Mouse (Mus musculus) liver, adult 2 months (tissue): Measurements from ENCODE around the gene Gm11011. TPM values are rescaled to one million over a fixed set of nuclear protein-coding genes. Genes with fewer than 3 reads are reported as not detected.
"Not testable (repeated sequence)": the region's sequence is repeated elsewhere in the genome, so short reads cannot be mapped to it uniquely, and the experiment has no call there.

Source experiments
- DNase-seq: peaks from one replicate; pipeline ENCODE4 v3.0.0-alpha.2; 2011; ENCODE audit warnings: low read depth, low spot score; ENCODE audit errors: extremely low read depth
- H3K27ac ChIP-seq: fragments of 200-500 bp; replicated peaks from 2 replicates; pipeline ENCODE4 v1.5.1; 2012; ENCODE audit warnings: low read depth, mild to moderate bottlenecking, control low read depth, inconsistent platforms, low read length; ENCODE audit not compliant: insufficient read depth
- H3K27me3 ChIP-seq: fragments of 200-500 bp; 2 replicates; pipeline ENCODE4 v1.6.1; 2012; ENCODE audit warnings: mild to moderate bottlenecking, moderate library complexity, low read length, inconsistent platforms; ENCODE audit not compliant: control insufficient read depth, insufficient read depth
- H3K36me3 ChIP-seq: fragments of 200-500 bp; 2 replicates; pipeline ENCODE4 v1.6.1; 2012; ENCODE audit warnings: low read length, inconsistent platforms; ENCODE audit not compliant: control insufficient read depth, insufficient read depth
- H3K4me1 ChIP-seq: fragments of 200-500 bp; 2 replicates; pipeline ENCODE4 v1.6.1; 2011; ENCODE audit warnings: low read length; ENCODE audit not compliant: control insufficient read depth, insufficient read depth
- H3K4me3 ChIP-seq: fragments of 200-500 bp; 2 replicates; pipeline ENCODE4 v1.5.1; 2011; ENCODE audit warnings: low read depth, mild to moderate bottlenecking, control low read depth, low read length, moderate library complexity; ENCODE audit not compliant: insufficient read depth
- H3K79me2 ChIP-seq: fragments of 200-500 bp; 2 replicates; pipeline ENCODE4 v1.6.1; 2012; ENCODE audit warnings: inconsistent platforms, mild to moderate bottlenecking, low read length, moderate library complexity; ENCODE audit not compliant: control insufficient read depth, insufficient read depth
- H3K9ac ChIP-seq: fragments of 200-500 bp; 2 replicates; pipeline ENCODE4 v1.6.1; 2012; ENCODE audit warnings: low read depth, mild to moderate bottlenecking, control low read depth, inconsistent platforms, low read length
- CTCF ChIP-seq: fragments of 200-500 bp; IDR thresholded peaks from 2 replicates; pipeline ENCODE4 v1.5.1; 2011; ENCODE audit warnings: low read depth, low read length, control low read depth
- POLR2A ChIP-seq: fragments of 200-500 bp; IDR thresholded peaks from 2 replicates; pipeline ENCODE4 v1.6.1; 2011; ENCODE audit warnings: low read length, control low read depth; ENCODE audit not compliant: insufficient read depth; ENCODE audit errors: extremely low read depth
- WGBS: fragments of 180-500 bp; shearing (Covaris S2); methylation state at CpG from one replicate; pipeline ENCODE4 v1.1.7; 2018; 5-methylcytosine and 5-hydroxymethylcytosine counted together
- polyA plus RNA-seq: library from polyadenylated mRNA; depleted of rRNA; stranded (reverse); fragments of >200 nt; gene quantifications from 2 replicates; pipeline ENCODE4 v1.2.3, GENCODE M21; 2012; rRNA removed
- total RNA-seq: library from RNA; depleted of rRNA; stranded (reverse); fragments of >200 nt; gene quantifications from 2 replicates; pipeline ENCODE4 v1.2.3, GENCODE M21; 2014; rRNA removed

The Gm11011 gene
- total RNA-seq (not detected in 2 replicates), polyA plus RNA-seq (not detected in 2 replicates)

DNA sequence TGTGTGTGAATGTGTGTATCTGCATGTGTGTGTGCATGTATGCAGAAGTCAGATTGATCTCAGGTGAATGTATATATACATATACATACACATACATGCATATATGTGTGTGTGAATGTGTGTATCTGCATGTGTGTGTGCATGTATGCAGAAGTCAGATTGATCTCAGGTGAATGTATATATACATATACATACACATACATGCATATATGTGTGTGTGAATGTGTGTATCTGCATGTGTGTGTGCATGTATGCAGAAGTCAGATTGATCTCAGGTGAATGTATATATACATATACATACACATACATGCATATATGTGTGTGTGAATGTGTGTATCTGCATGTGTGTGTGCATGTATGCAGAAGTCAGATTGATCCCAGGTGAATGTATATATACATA is at the start of gene Gm11011:
Gene Gm11011, minus strand, starts transcription at position 101 of the 400 bp plus-strand sequence.
- not testable (repeated sequence) for H3K4me3 ChIP-seq, H3K9ac ChIP-seq, H3K27ac ChIP-seq, H3K79me2 ChIP-seq, H3K4me1 ChIP-seq, H3K36me3 ChIP-seq, H3K27me3 ChIP-seq, DNase-seq

DNA sequence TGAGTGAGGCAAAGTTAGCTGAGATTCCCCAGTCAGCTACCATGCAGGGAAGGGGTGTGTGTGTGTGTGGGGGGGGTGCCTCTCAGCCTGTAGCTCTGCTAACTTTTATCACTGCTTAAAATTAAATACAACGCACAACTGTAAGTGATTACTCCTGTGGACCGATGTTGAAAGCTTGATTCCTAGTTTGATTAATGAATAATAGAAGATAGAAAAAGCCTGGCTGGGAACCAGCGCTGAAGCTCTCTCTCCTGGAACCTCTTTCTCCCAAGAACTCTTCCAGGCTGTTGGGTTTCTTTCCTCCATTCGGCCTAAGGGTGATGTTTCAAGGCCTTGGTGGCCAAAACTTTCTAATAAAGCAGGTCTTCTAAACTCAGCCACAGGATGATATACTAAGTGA is 48.9 kb upstream of the Gm11011 start:
- WGBS = 7% methylated on average over 4 of the region's 4 CpGs
- no peaks in the 10 kb centered on the region for H3K36me3 ChIP-seq
- no peaks in the 10 kb centered on the region for H3K27me3 ChIP-seq
- H3K4me1 ChIP-seq = peaks cover 7% of the 10 kb centered on the region; the same call in 1 of the 2 replicates
- no peak for TF ChIP-seq POLR2A
- no peak for TF ChIP-seq CTCF
- DNase-seq = peak; percentile 63
- H3K79me2 ChIP-seq = peaks cover 3% of the 10 kb centered on the region; the same call in 1 of the 2 replicates
- H3K4me3 ChIP-seq = peak overlapping the region; percentile 1; the same call in 1 of the 2 replicates
- peak overlapping the region; percentile 1; the same call in 1 of the 2 replicates for H3K27ac ChIP-seq
- no peak overlapping the region for H3K9ac ChIP-seq

DNA sequence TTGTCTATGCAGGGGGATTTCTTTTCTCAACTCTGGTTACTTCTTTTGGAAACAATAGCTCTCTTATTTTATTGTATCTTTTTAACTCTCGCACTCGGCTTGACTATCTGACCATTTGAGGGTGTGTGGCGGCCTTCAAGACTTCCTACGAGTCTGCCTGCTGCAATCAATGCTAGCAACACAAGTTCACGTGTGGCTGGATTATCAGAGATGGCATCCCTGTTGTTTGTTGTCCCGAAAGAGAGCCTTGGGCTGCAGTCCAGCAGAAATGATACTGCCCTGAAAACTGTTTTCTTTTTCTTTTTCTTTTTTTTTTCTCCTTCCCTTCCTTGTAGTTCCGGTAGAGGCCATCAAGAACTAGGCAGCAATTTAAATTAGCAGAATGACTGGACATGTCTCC is 47.9 kb upstream of the Gm11011 start:
- peaks cover 7% of the 10 kb centered on the region; the same call in 1 of the 2 replicates for H3K4me1 ChIP-seq
- H3K36me3 ChIP-seq = no peaks in the 10 kb centered on the region
- WGBS = 32% methylated on average over 7 of the region's 7 CpGs
- H3K27me3 ChIP-seq = no peaks in the 10 kb centered on the region
- DNase-seq = peak; percentile 44
- no peaks in the 10 kb centered on the region; the same call in 1 of the 2 replicates for H3K79me2 ChIP-seq
- H3K4me3 ChIP-seq = peak overlapping the region; percentile 25
- no peak overlapping the region for H3K9ac ChIP-seq
- no peak overlapping the region; the same call in 1 of the 2 replicates for H3K27ac ChIP-seq
- no peak for TF ChIP-seq POLR2A
- TF ChIP-seq CTCF = no peak

DNA sequence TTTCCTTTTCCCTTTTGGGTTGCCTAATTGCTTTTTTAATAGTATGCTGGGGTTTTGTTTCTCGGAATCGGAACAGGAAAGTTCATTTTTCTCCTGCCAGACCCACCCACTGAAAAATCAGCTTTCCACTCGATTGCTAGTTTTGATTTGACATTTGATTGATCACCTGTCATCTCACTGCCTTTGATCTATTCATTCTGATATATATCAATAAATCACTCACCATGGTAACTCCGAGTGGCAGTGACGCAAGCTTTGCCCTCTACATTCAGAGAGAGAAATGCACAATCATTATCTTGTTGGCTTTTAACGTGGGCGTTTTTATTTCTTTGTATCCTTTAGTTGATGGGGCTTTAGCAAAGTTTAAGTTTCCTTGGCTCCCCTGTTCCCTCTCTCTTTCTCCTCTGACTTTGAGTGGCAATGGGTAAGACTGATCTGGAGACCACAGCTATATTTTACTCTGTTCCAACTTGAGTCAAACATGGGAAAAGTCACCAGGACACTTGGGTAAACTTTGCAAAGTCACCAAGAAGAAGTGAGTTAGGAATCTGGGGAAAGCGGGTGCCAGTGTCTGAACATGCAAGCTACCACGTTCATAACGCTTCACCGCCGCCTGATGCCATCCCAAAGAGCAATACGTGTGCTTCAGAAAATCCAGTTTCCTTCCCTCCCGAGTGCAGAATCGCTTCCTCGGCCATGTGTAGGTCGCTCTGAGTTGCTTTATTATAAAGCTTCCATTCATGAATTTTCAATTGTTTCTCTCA is 47.3 kb upstream of the Gm11011 start:
- H3K4me3 ChIP-seq = peak overlapping the region; percentile 72
- H3K36me3 ChIP-seq = no peaks in the 10 kb centered on the region
- peak; percentile 55 for DNase-seq
- H3K79me2 ChIP-seq = no peaks in the 10 kb centered on the region; the same call in 1 of the 2 replicates
- H3K9ac ChIP-seq = peak overlapping the region; percentile 82; the same call in 1 of the 2 replicates
- WGBS = 40% methylated on average over 17 of the region's 17 CpGs
- peak overlapping the region; percentile 72 for H3K27ac ChIP-seq
- peaks cover 7% of the 10 kb centered on the region; the same call in 1 of the 2 replicates for H3K4me1 ChIP-seq
- H3K27me3 ChIP-seq = no peaks in the 10 kb centered on the region
- TF ChIP-seq CTCF (no peak), POLR2A (no peak)

DNA sequence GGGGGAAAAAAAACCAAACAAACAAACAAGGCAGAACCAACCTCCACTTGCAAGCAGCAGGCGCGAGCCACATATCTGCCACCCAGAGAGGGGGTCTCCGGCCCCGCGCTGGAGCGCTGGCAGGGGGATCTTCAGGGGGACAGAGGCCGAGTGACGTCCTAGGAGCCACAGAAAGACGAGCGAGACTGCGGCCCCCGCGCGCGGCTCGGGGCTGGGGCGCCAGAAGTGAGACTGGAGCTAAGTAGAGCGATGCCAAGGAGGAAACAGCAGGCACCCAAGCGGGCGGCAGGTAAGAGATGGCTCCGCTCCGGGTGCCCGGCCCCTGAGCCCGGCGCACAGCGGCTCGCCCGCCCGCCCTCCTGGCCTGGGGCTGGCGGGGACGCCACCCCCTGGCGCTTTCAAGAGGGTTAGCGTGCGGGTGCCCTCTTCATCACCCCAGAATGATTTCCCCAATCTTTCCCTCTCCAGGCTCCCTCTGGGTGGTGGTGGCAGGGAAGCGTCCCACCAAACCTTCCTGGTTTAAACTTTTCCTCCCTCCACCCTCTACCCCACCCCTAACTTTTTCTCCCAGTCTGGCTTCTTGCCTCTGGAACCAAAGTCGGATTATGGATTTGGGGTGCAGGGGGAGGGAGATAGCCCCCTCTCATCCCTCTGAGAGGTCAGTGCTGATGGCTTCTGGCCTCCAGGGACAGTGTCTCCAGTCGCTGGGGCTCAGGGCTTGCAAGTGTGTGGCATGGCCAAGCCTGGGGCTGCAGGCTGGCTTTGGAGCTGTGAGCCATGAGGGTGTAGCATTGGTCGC is 46.1 kb upstream of the Gm11011 start:
- H3K27me3 ChIP-seq = no peaks in the 10 kb centered on the region
- WGBS = under 1% methylated on average over 38 of the region's 38 CpGs
- H3K79me2 ChIP-seq = no peaks in the 10 kb centered on the region; the same call in 1 of the 2 replicates
- peak overlapping the region; percentile 72 for H3K27ac ChIP-seq
- no peaks in the 10 kb centered on the region for H3K36me3 ChIP-seq
- H3K4me1 ChIP-seq = peaks cover 7% of the 10 kb centered on the region; the same call in 1 of the 2 replicates
- peak; percentile 33 for DNase-seq
- peak overlapping the region; percentile 82 for H3K9ac ChIP-seq
- peak overlapping the region; percentile 72 for H3K4me3 ChIP-seq
- no peak for TF ChIP-seq CTCF
- TF ChIP-seq POLR2A = 0 out of 2 replicates have a peak, but pooled peaks have one; percentile 8
